Mouse (Mus musculus): ENCODE data around the gene Icmt. TPM values are rescaled to one million over a fixed set of nuclear protein-coding genes. Genes with fewer than 3 reads are reported as not detected.

Icmt gene
- polyA plus RNA-seq, 1 experiment = 30.8 TPM

GRCm38 (mm10) chr4:152333587-152333986 is 36.6 kb downstream of the Icmt start:
- Histone ChIP-seq H3K79me2 (ENCODE audit: control insufficient read depth, insufficient read depth) (peaks cover 19% of the 10 kb centered on the region), H3K4me2 (ENCODE audit: low read depth) (no peak overlapping the region), H3K4me3 (no peak overlapping the region), H3ac (ENCODE audit: control insufficient read depth, insufficient read length) (no peak overlapping the region), H3K27me3 (ENCODE audit: control insufficient read depth, insufficient read depth, insufficient read length) (peaks cover 5% of the 10 kb centered on the region), H3K36me3 (ENCODE audit: control insufficient read depth, insufficient read depth) (peaks cover 53% of the 10 kb centered on the region)
- TF ChIP-seq MAX (IDR thresholded peaks at IDR 0.05; ENCODE audit: low read depth) (no peak), SRF (IDR thresholded peaks at IDR 0.05; ENCODE audit: control insufficient read depth, insufficient read length, low read depth) (no peak), POLR2A (IDR thresholded peaks at IDR 0.05; ENCODE audit: insufficient read length, low read depth) (no peak), MYOG (IDR thresholded peaks at IDR 0.05; ENCODE audit: control insufficient read depth in 1 of 3, insufficient read depth in 1 of 3, insufficient read length in 2 of 3, low read depth in 2 of 3) (no peak)

- peaks cover 20% of the 10 kb centered on the region for H3K27me3 ChIP-seq (ENCODE audit: control insufficient read depth, insufficient read depth, insufficient read length)
- H3K4me3 ChIP-seq = no peak overlapping the region
- no peak overlapping the region for H3ac ChIP-seq (ENCODE audit: control insufficient read depth, insufficient read length)
- H3K4me2 ChIP-seq (ENCODE audit: low read depth) = no peak overlapping the region
- TF ChIP-seq CEBPB (IDR thresholded peaks at IDR 0.05; ENCODE audit: insufficient read depth, poor library complexity, severe bottlenecking) (no peak), USF1 (IDR thresholded peaks at IDR 0.05; ENCODE audit: low read depth) (no peak), E2F4 (IDR thresholded peaks at IDR 0.05; ENCODE audit: insufficient read depth) (no peak), POLR2A (IDR thresholded peaks at IDR 0.05; ENCODE audit: insufficient read length, low read depth) (no peak), REST (IDR thresholded peaks at IDR 0.05; ENCODE audit: insufficient read depth, insufficient read length) (no peak), MYOD1 (IDR thresholded peaks at IDR 0.05; ENCODE audit: control insufficient read depth in 1 of 3, insufficient read length in 2 of 3, low read depth in 2 of 3) (no peak), TCF12 (IDR thresholded peaks at IDR 0.05; ENCODE audit: insufficient read depth, poor library complexity, severe bottlenecking) (no peak), POLR2AphosphoS2 (IDR thresholded peaks at IDR 0.05; ENCODE audit: insufficient read length, low read depth) (no peak), SRF (IDR thresholded peaks at IDR 0.05; ENCODE audit: control insufficient read depth, insufficient read length, low read depth) (no peak), MAX (IDR thresholded peaks at IDR 0.05; ENCODE audit: low read depth) (no peak), TCF3 (IDR thresholded peaks at IDR 0.05; ENCODE audit: insufficient read length, low read depth) (no peak), MYOG (IDR thresholded peaks at IDR 0.05; ENCODE audit: control insufficient read depth in 1 of 3, insufficient read depth in 1 of 3, insufficient read length in 2 of 3, low read depth in 2 of 3) (no peak)
- H3K79me2 ChIP-seq (ENCODE audit: control insufficient read depth, insufficient read depth) = no peaks in the 10 kb centered on the region
- H3K36me3 ChIP-seq (ENCODE audit: control insufficient read depth, insufficient read depth) = peaks cover 27% of the 10 kb centered on the region
Measured at GRCm38 (mm10) chr4:152337772-152338171, 40.7 kb downstream of the Icmt start.

- Histone ChIP-seq H3K79me2 (ENCODE audit: control insufficient read depth, insufficient read depth) (no peaks in the 10 kb centered on the region), H3K4me2 (ENCODE audit: low read depth) (no peak within 1 kb of the TSS), H3K36me3 (ENCODE audit: control insufficient read depth, insufficient read depth) (peaks cover 18% of the 10 kb centered on the region), H3K27me3 (ENCODE audit: control insufficient read depth, insufficient read depth, insufficient read length) (peaks cover 20% of the 10 kb centered on the region), H3ac (ENCODE audit: control insufficient read depth, insufficient read length) (no peak within 1 kb of the TSS), H3K4me3 (no peak within 1 kb of the TSS)
- no peak for TF ChIP-seq MYOD1 (IDR thresholded peaks at IDR 0.05; ENCODE audit: control insufficient read depth in 1 of 3, insufficient read length in 2 of 3, low read depth in 2 of 3)
Measured at GRCm38 (mm10) chr4:152338419-152339292, 41.6 kb downstream of the Icmt start, which contains the start of gene Chd5. Gene Chd5 (plus strand): TSS chr4:152338651.

GRCm38 (mm10) chr4:152339293-152339790 is 42.3 kb downstream of the Icmt start:
- Histone ChIP-seq H3K4me3 (no peak overlapping the region), H3K4me2 (ENCODE audit: low read depth) (no peak overlapping the region), H3K36me3 (ENCODE audit: control insufficient read depth, insufficient read depth) (peaks cover 13% of the 10 kb centered on the region), H3ac (ENCODE audit: control insufficient read depth, insufficient read length) (no peak overlapping the region), H3K79me2 (ENCODE audit: control insufficient read depth, insufficient read depth) (no peaks in the 10 kb centered on the region), H3K27me3 (ENCODE audit: control insufficient read depth, insufficient read depth, insufficient read length) (peaks cover 20% of the 10 kb centered on the region)
- TF ChIP-seq CEBPB (IDR thresholded peaks at IDR 0.05; ENCODE audit: insufficient read depth, poor library complexity, severe bottlenecking) (no peak), SRF (IDR thresholded peaks at IDR 0.05; ENCODE audit: control insufficient read depth, insufficient read length, low read depth) (no peak), E2F4 (IDR thresholded peaks at IDR 0.05; ENCODE audit: insufficient read depth) (no peak), TCF3 (IDR thresholded peaks at IDR 0.05; ENCODE audit: insufficient read length, low read depth) (no peak), POLR2AphosphoS2 (IDR thresholded peaks at IDR 0.05; ENCODE audit: insufficient read length, low read depth) (no peak), REST (IDR thresholded peaks at IDR 0.05; ENCODE audit: insufficient read depth, insufficient read length) (no peak)

- peaks cover 1% of the 10 kb centered on the region for H3K36me3 ChIP-seq (ENCODE audit: control insufficient read depth, insufficient read depth)
- TF ChIP-seq MYOG (IDR thresholded peaks at IDR 0.05; ENCODE audit: control insufficient read depth in 1 of 3, insufficient read depth in 1 of 3, insufficient read length in 2 of 3, low read depth in 2 of 3) (no peak), MYOD1 (IDR thresholded peaks at IDR 0.05; ENCODE audit: control insufficient read depth in 1 of 3, insufficient read length in 2 of 3, low read depth in 2 of 3) (no peak), POLR2A (IDR thresholded peaks at IDR 0.05; ENCODE audit: insufficient read length, low read depth) (no peak), USF1 (IDR thresholded peaks at IDR 0.05; ENCODE audit: low read depth) (no peak), POLR2AphosphoS2 (IDR thresholded peaks at IDR 0.05; ENCODE audit: insufficient read length, low read depth) (no peak), E2F4 (IDR thresholded peaks at IDR 0.05; ENCODE audit: insufficient read depth) (no peak), REST (IDR thresholded peaks at IDR 0.05; ENCODE audit: insufficient read depth, insufficient read length) (no peak), MAX (IDR thresholded peaks at IDR 0.05; ENCODE audit: low read depth) (no peak), SRF (IDR thresholded peaks at IDR 0.05; ENCODE audit: control insufficient read depth, insufficient read length, low read depth) (no peak), TCF12 (IDR thresholded peaks at IDR 0.05; ENCODE audit: insufficient read depth, poor library complexity, severe bottlenecking) (no peak), CEBPB (IDR thresholded peaks at IDR 0.05; ENCODE audit: insufficient read depth, poor library complexity, severe bottlenecking) (no peak)
- no peak overlapping the region for H3ac ChIP-seq (ENCODE audit: control insufficient read depth, insufficient read length)
- no peak overlapping the region for H3K4me3 ChIP-seq
- no peaks in the 10 kb centered on the region for H3K79me2 ChIP-seq (ENCODE audit: control insufficient read depth, insufficient read depth)
- H3K27me3 ChIP-seq (ENCODE audit: control insufficient read depth, insufficient read depth, insufficient read length) = peaks cover 20% of the 10 kb centered on the region
- H3K4me2 ChIP-seq (ENCODE audit: low read depth) = no peak overlapping the region
Measured at GRCm38 (mm10) chr4:152340584-152341284, 43.7 kb downstream of the Icmt start.

All from myocyte (in vitro differentiated cells).